Mouse (Mus musculus) megakaryocyte progenitor cell, adult 5-6 weeks (primary cell): ENCODE data around the gene Pfdn6. TPM values are rescaled to one million over a fixed set of nuclear protein-coding genes. Genes with fewer than 3 reads are reported as not detected.

Experiments used
- ATAC-seq: replicated peaks from 2 replicates; pipeline ENCODE4 v1.8.0; 2016; ENCODE audit warnings: mild to moderate bottlenecking, moderate TSS enrichment, inconsistent platforms; ENCODE audit not compliant: poor library complexity
- total RNA-seq, 2 experiments: library from RNA; stranded (forward) in 1 of 2; stranded (reverse) in 1 of 2; fragments of 157-497, 149-512 nt in 1 of 2; fragments of 200-1000 nt in 1 of 2; gene quantifications; 2 replicates each; pipeline versions ENCODE4 v1.2.3 to v1.2.4; 2015 to 2017

Pfdn6 gene
- total RNA-seq, 2 experiments from 2014 or later: 132 to 144 TPM

DNA sequence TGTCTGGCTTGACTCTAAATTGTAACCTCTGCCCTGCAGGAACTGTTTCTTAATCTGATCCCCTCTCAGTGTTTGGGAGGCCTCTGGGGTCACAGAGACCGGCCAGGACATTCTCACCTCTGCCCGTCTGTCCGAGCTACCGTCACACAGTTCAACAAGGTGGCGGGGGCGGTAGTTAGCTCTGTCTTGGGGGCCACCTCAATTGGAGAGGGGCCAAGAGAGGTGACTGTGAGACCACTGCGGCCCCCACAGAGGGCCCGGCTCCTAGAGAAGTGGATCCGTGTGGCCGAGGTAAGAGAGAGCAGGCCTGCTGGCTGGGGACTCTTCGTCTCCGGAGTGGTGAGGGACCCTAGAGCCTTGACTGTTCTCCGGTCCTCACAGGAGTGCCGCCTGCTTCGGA is 7.2 kb downstream of the Pfdn6 start:
- ATAC-seq: no peak

DNA sequence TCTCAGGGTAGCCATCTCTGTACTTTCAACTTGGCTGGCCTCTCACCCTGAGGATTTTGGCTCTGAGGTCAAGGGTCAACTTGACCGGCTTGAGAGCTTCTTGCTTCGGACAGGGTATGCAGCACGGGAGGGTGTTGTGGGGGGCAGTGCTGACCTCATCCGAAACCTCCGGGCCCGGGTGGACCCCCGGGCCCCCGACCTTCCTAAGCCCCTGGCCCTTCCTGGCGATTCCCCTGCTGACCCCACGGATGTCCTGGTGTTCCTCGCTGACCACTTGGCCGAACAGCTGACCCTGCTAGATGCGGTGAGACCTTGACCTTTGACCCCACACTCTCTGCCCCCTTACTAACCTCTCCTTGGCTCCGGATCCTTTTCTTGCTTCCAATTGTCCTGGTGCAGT is 7.7 kb downstream of the Pfdn6 start:
- ATAC-seq: no peak

DNA sequence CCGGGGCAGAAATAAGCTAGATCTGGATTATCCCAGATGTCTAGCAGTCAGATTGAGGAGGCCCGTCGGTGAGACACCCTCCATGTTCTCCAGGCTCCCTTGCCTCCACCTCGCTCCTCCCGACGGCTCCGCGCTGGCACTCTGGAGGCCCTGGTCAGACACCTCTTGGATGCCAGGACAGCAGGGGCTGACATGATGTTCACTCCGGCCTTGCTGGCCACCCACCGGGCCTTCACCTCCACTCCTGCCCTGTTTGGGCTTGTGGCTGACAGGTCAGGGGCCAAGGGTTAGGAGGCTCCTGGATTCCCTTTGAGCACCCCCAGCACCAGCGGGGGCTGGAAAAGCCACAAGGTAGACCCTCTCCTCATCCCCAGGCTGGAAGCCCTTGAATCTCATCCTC is 8.2 kb downstream of the Pfdn6 start:
- ATAC-seq: no peak

DNA sequence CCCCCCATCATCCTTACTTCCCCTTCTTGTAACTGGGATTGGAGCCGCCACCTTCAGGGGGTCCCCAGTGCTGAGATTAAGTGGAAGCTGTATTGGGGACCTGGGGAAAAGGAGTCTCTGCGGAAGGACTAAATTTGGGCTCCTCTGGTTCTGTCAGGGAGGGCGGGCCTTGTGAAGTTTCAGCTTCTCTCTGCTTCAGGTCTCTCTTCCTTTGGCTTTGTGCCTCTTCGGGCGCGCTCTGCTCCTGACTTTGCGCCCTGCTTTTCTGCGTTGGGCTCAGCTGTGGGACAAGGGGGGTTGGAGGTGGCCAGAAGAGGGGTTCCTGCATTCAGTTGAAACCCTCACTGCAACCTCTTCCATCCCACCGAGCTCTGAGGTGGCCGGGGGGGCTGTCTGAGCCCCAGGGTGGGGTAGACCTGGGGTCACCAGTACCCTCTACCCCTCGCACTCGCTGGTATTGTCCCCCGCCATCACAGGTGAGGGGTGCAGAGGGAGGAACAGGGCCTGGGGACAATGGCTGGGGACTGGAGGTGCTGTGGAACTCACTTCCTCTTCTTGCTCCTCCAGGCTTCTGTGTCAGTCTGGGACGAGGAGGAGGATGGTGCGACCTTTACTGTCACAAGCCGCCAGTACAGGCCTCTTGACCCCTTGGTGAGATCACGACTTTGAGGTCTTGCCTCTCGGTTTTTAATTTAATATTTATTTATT is 8.8 kb downstream of the Pfdn6 start:
- ATAC-seq: no peak

DNA sequence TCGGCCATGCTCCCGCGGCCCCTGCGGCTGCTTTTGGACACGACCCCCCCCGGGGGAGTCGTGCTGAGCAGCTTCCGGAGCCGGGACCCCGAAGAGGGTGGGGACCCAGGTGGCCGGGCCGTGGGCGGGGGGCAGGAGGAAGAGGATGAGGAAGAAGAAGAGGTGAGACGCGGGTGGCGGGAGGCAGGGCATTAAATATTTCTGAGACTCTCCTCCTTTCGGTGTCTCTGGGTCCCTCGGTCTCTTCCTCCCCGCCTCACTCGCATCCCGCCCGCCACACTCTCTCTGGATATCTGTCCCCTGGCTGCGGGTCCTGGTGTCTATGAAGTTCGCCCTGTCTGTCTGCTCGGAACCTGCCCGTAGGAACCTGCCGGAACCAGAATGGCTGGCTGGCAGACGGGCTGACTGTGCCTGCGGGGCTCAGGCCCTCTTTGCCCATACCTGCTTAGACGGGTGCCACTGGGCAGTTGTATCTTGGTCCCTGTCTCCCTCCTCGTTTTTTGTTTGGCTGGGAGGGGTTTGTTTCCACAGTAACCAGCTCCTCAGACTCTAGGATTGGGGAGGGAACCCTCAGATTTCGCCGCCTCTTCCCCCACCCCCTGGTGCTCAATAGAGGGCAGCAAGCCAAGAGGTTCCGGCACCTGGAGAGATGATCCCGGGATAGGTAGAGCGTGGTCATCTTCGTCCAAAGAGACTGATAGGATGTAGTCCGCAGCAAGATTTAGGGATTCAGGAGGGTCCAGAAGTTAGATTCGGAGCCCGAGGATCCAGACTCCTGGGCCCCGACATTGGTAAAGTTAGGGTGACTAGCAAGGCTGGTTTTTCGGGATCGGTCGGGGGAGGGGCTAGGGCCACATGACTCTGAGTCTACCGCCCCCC is 9.6 kb downstream of the Pfdn6 start:
- ATAC-seq: peak; percentile 27

DNA sequence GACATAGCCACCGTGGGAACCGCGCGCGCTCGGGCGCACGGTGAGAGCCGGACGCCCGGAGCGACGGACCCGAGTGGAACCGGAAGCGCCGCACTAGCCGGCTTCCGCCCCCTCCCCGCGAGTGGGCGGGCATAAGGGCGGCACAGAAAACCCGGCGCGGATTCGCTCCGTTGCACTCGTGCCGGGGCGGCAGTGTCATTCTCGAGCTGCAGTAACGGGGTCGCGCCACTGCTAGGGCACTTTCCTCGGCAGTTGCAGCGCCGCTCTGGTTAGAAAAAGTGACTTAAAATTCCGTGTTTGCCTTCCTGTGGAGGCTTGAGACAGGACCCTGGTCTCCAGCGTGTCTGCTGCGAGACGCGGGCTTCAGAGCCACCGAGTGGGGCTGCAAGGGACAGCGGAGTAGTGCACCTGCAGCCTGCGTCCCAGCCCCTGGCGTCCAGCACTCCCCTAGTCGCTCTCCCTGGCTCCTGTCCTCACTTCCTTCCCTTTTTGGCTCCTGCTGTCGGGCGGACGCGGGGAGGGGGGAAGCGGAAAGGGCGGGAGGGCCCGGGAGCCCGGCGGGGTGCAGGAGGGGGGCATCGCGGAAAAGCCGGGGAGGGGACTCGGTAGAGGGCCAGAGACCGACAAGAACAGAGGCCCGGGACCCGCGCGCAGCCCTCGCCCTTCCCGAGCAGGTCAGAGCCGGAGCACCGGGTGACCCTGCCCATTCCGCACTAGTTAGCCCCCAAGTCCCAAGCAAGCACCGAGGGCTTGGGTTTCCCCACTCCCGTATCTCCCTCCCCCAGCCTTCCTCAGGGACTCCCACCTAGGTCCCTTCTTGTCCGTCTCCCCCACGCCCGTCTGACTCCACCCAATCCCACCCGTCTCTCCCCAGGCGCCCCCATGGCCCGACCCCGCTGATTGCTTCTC is 10.5 kb downstream of the Pfdn6 start, which contains the start of gene Rgl2:
Gene Rgl2 (plus strand): TSS at position 173 of the 909 bp plus-strand sequence.
- ATAC-seq: peak; percentile 74

DNA sequence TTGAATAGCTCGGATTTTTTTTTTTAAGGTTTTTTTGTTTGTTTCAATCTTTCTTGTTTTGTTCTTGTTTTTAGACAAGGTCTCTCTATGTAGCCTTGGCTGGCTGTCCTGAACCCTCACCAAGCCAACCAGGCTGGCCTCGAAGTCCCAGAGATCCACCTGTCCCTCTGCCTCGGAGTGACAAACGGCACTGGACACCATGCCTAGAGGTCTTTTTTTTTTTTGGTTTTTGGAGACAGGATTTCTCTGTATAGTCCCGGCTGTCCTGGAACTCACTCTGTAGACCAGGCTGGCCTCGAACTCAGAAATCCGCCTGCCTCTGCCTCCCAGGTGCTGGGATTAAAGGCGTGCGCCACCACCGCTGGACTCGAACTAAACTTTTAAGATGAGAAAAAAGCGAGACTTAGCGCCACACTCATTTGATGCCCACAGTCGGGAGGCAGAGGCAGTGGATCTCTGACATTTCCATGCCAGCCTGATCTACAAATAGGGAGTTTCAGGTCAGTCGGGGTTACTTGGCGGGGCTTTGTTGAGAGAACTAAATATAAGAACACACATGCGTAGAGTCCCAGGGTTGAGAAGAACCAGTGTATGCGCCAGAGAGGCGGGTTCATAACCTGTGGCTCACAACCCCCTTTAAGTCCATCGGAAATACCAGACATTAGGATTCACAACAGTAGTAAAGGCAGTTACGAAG is 11.7 kb downstream of the Pfdn6 start:
- ATAC-seq: no peak

DNA sequence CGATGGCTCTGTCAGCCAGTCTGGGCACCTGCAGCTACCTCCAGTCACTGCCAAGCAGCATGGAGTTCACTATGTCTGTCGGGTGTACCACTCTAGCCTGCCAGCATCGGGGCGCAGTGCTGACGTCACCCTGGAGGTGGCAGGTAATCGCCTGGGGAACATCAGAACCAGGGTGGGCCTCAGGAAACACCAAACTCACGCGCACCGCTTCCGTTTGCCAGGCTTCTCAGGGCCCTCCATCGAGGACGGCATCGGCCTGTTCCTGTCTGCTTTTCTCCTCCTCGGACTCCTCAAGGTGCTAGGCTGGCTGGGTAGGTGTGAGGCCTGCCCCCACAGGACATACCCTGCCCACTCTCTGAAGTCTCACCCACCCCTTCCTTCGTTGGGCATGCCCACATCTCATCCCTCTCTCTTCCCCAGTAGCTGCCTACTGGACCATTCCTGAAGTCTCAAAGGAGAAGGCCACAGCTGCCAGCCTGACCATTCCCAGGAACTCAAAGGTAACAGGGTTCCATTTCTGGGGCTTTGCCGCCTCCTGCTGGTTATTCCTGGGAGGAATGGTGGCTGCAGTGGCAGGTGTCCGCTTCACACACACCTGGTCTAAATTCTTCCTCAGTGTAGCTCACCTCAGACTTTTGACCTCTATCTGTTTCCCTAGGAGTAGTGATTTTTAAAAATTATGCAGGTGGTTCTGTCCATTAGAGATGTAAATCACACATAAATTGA is 13.8 kb downstream of the Pfdn6 start:
- ATAC-seq: no peak

DNA sequence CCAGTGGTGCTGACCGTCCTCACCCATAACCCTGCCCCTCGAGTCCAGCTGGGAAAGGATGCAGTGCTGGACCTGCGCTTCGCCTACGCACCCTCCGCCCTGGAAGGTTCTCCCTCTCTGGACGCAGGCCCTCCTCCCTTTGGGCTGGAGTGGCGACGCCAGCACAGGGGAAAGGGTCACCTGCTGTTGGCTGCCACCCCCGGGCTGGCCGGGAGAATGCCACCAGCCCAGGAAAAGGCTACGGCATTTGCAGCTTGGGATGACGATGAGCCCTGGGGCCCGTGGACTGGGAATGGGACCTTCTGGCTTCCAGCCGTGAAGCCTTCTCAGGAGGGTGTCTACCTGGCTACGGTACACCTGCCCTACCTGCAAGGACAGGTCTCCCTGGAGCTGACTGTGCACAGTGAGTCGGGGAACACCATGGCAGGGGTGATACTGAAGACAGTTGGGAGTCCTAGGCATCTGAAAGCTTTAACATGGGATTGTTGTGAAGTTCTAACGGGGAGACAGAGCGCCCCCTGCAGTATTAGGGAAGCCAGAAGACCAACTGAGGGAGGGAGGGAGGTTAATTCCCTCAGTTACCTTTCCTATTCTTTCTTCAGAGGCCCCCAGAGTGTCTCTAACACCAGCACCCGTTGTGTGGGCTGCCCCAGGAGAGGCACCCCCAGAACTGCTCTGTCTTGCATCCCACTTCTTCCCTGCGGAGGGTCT is 14.6 kb downstream of the Pfdn6 start:
- no peak for ATAC-seq

DNA sequence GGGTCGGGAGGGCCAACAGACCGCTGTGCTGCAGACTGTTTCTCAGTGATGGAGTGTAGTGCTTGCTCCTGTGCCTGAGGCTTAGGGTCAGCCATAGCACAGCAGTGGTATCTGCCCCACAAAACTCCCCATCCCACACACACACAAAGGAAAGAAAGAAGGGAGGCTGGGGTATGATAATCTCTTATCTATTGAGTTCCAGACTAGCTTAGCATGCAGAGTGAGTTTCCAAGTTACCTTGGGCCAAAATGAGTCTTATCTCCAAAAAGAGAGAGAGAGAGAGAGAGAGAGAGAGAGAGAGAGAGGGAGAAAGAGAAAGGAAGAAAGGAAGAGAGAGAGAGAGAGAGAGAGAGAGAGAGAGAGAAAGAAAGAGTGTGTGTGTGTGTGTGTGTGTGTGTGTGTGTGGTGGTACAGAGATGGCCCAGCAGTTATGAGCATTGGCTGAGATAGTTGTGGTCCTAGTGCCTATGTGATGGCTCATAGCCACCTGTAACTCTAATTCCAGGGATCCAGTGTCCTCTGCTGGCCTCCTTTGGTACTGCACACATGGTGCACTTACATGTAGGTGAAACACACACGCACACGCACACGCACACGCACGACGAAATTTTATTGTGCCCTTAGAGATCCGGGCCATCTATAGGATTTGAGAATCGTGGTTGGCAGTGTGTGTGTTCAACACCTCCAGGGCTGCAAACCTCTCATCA is 15.4 kb downstream of the Pfdn6 start:
- peak; percentile 29 for ATAC-seq

DNA sequence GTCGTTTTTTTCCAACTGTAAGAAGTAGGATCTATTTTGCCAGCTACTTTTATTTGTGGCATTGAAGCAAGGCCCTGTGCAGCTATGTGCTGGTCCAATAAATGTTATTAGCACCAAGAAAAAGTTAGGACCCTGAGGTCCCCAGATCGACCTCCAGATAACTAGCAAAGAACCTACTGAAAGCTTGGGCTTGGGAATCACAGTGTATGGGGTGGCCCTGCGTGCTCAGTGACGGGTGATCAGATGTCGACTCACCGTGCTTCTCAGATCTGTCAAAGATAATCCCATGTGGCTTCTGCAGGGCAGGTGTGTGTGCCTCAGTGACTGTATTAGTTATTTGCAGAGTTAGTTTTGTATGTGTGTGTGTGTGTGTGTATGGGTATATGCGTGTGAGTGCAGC is 18.8 kb downstream of the Pfdn6 start:
- ATAC-seq: no peak

DNA sequence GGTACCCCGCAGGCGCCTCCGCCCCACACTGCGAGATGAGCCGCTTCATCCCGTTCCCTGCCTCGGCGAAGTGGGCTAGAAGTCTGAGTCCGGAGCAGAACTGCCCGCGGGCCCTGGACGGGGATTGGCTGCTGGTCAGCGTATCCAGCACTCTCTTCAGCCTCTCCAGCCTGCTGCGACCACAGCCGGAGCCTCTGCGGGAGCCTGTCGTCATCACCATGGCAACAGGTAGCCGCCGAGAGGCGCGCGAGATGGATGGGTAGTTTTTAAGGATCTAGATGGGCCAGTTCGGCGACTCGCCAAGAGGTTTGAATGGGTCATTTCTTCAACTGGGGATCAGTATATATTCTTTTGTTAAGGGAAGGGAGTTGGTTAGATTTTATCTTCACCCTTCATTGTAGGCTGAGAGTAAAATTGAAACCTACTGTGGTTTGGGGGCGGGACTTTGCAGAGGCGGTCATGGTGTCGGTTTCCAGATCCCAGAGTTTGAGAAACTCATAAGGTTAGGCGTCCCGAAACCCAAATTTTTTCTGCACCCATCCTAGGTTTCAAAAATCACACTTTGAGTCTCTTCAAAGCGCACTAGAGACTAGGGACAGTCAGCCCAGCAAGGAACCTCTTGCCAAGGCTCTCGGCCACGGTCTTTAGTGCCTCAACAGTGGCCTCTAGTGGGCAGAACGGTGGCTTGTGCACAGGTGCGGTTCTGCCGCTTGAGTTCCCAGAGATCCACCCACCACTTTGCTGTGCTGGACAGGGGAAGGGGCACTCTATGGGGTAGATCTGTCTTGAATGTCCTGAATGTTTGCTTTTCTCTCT is 19.7 kb downstream of the Pfdn6 start:
- ATAC-seq: peak; percentile 42

DNA sequence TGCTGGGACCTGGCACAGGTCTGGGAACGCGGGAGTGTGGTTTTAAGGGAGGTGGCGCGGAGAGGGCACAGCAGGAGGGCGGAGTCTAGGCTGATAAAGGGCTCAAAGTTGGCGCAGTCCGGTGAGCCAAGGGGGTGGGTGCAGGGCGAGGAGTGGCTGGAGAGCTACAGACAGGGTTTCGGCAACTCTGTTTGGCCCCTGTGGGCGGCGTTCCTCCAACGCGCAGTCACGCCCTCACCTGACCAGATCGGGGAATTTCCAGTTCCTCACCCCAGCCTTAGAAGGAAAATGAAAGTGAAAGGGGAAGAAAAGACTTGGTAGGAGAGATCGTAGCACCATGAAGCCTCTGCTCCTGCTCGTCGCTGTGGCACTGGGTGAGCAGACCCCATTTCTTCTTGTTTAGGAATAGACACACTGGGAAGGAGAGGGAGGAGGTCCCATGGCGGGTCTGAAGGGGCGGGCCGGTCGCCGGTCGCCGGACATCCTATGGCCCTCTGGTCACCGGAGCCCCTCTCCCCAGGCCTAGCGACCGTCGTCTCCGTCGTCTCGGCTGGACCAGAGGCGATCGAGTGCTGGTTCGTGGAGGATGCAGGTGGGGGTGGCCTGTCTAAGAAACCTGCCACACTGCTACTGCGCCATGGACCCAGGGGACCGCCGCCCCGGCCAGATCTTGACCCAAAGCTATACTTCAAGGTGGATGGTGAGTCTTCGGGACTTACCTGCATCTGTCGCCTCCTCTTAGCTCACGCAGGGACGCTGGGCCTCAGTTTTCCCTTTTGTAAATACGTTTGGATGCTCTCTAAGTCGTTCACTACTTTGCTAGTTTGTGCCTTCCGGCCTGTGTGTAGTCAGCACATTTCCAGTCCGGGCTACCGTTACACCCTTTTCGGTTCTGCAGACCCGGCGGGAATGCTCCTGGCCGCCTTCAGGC is 20.5 kb downstream of the Pfdn6 start:
- ATAC-seq: peak; percentile 64

DNA sequence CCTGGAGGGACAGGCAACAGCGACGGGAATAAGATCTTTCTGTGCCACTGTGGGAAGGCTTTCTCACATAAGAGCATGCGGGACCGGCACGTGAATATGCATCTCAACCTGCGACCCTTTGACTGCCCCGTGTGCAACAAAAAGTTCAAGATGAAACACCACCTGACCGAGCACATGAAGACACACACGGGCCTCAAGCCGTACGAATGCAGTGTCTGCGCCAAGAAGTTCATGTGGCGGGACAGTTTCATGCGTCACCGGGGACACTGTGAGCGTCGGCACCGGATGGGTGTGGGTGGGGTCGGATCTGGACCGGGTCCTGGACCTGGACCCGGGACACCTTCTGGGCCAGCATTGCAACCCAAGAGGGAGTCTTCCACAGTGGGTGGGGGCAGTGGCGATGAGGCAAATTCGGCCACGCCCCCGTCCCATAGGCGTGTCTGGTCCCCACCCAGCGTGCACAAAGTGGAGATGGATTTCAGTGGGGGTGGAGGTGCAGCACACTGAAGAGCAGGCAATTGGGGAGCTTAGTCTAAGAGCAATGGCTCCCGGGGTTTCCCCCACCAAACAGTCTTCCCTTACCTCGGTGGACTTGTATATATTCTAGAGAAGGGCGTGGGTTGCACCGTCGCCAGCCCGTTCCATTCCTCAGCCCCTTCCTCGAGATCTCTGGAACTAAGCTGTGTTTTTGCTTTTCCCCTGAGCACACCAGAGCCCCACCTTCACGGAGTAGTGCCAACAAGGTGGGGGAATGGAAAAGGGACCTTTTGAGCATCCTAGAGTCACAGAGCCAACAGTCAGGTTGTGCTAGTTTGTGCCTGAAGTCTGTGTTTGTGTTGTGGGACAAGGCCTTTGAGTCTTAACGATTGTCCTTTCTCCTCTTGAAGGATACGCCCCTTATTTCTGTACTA is 21.6 kb downstream of the Pfdn6 start:
- 0 out of 2 replicates have a peak, but pooled peaks have one; percentile 1 for ATAC-seq

DNA sequence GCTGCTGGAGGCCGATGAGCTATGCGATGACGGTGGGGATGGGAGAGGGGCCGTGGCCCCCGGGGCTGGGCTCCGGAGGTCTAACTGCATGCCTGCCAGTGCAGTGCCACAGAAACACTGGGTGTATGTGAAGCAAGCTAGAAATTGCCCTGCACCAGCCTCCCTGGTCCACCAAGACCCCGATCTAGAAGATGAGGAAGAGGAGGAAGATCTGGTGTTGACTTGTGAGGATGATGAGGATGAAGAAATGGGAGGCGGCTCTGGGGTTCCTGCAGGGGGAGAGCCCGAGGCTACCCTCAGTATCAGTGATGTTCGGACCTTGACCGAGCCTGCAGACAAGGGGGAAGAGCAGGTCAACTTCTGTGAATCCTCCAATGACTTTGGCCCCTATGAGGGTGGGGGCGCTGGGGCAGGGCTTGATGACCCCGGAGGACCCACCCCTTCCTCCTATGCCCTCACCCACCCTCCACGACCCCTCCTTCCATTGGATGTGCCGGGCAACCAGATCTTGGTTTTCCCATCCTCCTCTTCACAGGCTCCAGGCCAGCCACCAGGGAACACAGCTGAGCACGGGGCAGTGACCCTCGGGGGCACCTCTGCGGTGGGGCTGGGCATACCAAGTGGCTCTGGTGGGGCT is 22.4 kb downstream of the Pfdn6 start:
- no peak for ATAC-seq
